Mouse (Mus musculus) spleen, postnatal 4 days (tissue): Measurements from ENCODE around the gene Cttn.

Experiments used
- DNase-seq, 2 experiments: peaks; one replicate each; pipeline ENCODE4 v3.0.0; 2022; ENCODE audit warnings: low spot score in 2 of 2

The Cttn gene

DNA sequence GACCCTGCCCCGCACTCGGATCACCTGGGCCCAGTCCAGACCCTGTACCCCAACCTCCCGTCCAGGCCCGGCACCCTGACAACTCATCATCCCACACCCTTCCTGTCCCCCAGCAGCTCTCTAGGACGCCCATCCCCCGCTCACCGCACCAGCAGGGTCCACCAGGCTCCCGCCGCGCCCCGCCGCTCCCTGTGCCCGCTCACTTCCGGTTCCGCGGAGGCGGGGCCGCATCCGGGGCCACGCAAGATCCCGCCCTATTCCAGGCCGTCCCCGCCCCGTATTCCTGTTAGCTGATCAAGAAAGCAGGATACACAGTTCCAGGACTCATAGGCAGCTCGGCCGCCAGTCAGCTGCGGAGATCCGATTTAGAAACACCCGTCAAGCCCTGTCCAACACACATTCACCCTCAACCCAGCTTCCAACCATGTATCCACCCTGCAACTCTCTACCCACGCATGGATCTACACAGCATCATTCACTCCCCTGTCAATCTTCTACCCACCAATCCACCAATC is at the start of gene Cttn:
TSS of gene Cttn (minus strand) at position 465 of the 515 bp plus-strand sequence.
- DNase-seq = peak; percentile 64 to 77

DNA sequence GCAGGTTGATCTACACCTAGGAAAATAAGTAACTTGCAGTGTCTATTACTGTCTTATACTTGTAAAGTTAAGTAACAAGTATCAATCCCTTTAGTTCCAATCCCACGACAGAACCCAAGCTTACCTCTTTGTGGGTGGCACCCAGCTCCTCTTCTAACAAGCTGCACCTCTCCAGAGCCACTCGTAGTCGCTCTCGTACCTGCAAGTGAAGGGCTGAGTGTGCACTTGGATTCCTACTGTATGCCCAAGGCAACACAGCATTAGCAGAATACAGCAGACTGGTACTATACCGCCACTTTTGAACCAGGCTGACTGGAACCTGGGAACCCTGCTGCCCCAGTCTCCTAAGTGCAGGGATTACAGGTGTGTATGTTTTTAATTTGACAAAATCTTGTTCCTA is 49.0 kb upstream of the Cttn start:
- no peak for DNase-seq

DNA sequence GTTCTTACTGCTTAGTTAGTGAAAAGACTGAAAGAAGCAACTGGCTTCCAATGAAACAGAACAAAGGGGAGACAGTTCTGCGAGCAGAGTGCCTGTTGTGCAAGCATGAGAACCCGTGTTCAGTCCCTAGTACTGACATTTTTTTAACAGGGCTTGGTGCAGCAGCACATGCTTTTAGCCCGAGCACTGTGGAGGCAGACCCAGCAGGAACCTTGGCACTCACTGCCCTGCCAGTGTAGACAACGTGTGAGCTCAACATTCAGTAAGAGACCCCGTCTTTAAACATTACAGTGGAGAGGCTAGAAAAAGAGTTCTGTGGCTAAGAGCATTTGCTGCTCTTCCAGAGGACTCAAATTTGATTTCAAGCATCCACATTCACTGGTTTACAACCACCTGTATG is 45.9 kb upstream of the Cttn start:
- DNase-seq = no peak

DNA sequence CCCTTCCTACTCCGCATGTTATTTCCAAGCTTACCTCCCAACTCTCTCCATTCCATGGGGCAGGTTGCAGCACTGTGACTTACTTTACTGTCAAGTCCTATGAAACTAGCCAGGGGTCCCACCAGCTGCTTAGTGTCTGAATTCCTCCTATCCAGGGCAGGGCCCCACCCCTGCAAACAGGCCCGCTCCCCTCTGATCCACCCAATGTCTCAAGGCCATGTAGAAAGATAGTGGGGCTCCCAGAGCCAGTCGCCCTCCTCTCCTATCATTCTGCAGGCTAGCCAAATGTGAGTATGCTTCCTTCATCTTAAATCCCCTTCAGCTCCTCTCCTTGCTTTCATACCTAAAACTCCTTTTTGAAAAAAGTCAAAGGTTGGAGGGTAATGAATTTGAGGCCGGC is 38.3 kb upstream of the Cttn start:
- DNase-seq = no peak

DNA sequence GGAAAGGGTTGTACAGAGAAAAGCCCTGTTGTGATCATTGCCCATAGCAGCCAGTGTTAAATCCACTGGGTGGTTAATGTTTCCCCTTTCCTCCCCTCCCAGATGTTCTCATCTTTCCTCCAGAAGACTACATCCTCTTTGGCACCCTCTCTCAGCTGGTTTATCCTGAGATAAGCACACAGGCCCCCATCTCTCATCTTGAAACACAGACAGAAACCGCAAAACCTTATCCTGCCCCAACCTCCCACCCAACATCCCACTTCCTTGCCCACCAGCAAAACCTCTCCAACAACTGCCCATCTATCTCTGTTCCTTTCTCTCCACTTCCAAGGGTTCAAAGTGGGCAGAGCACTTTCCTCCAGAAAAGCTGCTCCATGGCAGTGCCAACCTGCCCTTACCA is 36.0 kb upstream of the Cttn start:
- no peak for DNase-seq

DNA sequence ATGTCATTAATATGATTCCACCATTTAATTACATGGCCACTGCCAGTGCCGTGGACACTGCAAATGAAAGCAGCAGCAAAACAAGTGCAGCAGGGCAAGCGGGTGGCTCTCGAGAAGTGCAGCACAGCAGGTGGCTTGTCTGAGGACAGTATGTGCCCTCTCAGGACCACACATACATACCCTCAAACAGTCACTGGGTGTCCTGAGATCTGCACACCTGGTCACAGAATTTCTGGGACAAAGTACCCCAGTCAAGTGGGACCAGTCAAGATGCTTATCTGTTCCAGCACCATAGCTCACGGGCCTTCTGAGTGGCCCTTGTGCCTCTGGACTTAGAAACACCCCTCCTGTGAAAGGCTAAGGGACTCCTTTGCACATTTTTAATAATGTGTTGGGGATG is 33.1 kb upstream of the Cttn start:
- DNase-seq = no peak

DNA sequence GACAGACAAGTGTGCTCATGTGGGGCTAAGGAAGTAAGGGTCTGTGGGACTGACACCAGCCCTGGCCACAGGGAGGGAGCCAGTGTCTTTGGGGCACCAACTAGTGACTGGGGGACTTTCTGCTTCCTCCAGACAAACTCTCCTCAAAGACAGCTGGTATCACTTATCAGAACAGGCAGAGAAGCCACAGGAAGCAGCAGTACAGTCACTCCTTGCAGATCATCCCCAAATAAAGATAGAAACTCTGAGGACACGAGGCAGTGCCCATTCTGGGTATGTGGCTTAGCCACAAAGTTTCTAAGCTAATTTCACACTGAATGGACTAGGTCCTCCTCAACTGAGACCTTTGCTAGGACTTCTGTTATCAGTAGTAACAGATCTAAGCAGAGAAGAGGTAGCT is 22.1 kb upstream of the Cttn start:
- DNase-seq = no peak

DNA sequence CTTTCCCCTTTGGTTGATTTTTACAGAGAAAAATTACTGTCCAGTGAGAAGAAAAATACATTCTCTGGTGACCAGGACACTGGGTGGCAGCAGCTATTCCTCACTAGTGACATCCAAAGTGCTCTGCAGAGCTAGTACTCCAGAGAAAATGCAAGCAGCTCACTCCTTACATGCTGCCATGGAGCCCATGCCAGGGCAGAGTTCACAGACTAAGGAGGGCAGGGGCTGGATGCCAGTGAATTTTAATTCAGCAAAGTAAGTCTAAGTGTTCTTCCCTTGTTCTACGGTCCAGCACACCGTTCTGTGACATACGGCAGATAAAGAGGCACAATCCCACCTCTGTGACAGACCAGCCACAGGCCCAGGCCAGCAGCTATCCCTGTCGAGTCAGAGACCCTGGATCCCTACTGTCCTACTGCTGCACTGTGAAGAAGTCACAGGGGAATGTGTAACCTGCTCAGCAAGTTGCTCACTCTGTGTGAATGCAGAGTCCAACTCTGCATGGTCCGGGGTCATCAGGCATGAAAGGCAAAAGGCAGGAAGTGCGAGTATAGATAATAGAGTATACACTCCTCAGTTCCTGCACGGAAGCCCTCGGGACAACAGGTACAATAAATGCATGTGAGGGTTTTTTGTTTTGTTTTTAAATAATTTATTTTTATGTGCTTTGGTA is 19.5 kb upstream of the Cttn start:
- DNase-seq = no peak

DNA sequence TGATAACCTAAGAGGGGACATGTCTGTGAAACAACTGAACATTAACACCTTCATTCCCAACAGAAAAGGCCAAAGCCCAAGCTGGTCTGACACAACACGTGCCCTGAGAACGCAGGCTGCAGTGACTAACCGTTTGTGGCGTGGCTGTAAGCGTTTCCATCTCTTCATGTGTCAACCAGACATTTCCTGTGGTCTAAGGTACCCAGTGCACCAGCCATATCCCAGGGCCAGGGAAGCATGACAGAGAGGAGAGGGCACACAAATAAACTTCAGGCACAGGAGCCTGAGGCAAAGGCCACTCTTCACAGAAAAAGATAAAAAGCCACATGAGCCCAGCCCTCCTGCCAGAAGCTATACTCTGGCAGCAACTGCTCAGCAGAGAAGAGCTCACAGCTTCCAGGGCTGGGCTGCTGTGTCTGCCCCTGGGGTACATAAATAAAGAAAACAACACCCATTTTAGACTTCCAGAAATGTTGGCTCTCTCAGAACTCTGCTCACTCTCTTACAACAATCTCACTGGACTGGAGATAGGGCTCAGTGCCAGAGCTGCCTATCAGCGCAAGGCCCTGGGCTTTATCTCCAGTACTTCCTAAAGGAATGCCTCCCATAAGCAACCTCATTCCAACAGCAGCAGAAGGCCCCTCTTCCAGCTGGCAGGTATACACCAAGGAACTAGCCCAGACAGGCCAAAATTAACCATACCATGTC is 18.4 kb upstream of the Cttn start:
- no peak for DNase-seq

DNA sequence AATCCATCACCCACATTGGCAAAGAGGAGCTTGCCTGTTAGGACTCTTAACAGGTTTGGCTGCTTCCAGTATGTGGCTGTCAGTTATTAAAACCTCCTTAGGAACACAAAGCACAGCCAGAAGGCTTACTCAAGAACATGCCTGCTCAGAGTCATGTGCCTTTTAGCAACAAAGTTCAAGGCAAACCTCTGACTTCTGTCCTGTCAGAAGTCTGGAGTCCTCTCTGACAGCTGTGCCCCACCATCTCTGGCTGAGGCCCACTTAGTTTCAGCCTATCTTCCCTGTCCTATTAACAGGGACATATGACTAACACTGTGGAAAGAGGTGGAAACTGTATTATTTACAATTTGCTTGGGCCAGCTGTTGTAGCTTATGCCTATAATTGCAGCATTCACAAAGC is 9.5 kb upstream of the Cttn start:
- DNase-seq = no peak

DNA sequence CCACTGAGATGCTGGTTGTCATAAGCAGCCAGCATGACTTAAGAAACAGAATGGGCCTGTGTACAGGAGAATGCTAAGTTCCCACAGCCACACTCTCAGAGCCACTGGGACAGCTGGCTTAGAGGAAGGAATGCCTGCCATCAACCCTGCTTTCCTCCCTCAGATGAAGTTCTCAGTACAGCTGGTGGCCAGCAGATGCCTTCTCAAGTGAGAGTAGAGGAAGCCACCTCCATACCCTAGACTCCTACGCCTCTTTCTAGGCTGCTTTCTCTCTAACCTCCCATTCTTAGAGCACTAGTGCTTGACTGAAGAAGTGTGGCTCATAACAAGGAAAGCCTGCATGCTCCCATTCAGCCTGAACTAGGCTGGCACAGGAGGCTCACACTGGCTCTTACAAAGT is 8.8 kb upstream of the Cttn start:
- DNase-seq = no peak

DNA sequence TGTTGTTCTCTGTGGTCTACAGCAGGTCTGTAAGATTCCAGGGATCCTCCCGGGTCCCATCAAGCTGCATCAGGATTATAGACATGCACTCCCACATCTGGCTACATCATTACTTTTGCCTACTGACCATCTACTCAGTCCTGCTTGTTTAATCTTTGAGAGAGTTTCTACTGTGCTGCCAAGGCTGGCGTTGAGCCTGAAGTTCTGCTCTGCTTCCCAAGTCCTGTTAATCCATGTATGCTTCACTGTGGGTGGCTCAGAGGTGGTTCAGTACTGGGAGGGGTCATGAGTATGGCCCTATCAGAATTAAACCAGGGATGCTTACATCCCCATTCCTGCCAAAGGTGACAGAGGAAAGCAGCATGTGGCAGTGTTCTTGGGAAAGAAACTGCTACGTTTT is 4.9 kb upstream of the Cttn start:
- no peak for DNase-seq

DNA sequence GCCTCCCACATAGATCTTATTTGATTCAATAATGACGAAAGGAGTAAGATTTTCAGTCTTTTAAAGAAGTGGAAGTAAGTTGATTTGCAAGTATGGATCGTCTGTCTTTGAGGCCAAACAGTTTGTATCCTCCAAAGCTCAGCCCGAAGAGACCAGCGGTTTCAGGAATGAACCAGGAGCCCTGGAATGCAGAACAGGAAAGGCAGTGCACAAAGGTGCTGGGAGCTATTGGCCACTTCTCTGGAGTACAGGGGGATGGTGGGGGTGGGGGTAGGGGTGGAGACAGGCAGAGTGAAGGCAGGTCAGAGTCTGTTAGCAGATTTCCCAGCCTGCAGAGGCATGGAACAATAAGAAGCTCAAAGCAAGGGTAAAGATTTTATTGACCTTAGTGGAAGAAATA is 2.7 kb upstream of the Cttn start:
- DNase-seq = no peak

DNA sequence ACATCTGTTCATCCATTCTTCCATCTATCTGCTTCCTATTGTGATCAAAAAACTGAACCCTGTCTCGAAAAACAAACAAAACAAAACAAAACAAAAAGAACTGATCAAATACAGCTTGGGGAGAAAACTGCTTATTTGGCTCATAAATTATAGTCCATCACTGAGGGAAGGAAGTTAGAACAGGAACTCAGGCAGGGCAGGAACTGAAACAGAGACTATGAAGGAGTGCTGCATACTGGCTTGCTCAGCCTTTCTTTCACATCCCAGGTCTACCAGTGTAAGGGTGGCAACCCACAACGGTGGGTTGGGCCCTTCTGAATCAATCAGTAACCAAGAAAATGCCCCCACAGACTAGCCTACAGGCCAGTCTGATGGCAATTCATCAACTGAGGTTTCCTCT is 294 bp upstream of the Cttn start:
- no peak for DNase-seq

DNA sequence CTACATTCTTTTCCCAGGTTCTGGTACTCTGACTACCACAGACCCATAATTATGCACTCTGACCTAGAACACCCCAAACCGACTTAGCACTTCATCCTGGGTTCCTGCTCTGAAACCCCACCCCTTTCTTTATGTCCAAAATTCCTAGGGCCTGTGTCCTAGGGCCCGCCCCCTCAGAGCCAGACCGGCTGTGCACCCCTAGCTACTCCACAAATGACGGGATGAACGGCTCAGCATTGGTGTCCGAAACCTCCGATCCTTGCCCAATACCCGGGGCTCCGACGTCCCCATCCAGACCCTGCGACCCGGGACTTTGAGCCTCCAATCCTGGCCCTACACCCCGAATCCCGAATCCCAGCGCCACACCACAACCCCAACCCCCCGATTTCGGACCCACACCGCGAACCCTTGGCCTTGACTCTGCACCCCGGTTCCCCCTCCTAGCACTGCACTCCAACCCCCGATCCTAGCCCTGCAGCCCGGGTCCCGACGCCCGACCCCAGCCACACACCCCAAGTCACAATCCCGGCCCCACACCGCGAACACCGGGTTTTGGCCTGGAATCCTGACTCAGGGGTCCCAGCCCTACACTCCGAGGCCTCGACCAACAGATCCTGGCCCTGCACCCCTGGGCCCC is 783 bp downstream of the Cttn start:
- no peak for DNase-seq

DNA sequence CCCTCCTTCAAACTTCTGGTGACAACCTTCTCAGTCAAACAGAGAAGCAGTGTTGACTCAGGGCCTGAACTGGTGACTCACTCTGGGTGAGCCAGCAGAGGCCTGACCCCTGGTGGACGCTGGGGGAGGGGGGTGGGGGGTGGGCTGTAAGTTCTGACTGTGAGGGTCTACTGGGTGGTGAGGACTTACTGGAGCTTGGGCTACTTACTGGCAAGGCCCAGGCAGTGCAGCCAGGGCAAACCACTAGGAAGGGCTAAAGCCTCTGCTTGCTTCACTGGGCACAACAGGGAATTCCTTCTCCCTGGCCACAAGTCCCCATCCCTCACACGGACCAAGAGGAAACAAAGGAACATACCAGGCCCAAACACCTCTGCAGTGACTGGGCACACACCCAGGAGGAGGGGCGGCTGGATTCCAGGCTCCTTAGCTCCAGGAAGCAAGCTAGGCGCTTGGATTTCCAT is 1.6 kb downstream of the Cttn start:
- DNase-seq = no peak

DNA sequence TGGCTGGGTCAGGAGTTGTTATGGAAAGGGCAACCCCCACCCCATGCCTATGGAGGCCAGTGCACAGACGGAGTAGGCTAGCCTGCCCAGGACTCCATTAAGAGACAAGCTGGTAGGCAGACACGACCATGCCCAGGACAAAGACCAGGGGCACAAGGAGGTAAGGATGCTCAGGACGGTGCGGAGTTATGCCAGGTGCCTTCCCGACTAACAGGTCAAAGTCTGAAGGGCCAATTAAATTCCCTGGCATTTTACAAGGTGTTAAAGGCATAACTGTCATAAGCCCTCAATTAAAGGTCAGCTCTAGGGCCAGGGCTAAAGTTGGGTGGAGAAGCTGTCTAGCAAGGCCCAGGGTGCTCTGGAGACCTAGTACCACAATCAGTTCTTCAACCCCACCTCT is 2.1 kb downstream of the Cttn start:
- no peak for DNase-seq

DNA sequence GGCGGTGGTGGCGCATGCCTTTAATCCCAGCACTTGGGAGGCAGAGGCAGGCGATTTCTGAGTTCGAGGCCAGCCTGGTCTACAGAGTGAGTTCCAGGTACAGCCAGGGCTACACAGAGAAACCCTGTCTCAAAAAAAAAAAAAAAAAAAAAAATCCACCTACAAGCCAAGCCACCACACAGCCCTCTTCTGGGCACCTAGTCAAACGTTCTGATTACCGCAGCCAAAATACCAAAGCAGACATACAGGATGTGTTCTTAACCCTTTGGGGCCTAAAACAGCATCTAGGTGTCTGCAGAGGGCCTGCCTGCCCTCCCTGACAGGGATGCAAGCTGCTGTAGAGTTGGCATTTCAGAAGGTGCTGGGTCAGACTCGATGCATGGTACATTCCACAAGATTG is 8.2 kb downstream of the Cttn start:
- no peak for DNase-seq

DNA sequence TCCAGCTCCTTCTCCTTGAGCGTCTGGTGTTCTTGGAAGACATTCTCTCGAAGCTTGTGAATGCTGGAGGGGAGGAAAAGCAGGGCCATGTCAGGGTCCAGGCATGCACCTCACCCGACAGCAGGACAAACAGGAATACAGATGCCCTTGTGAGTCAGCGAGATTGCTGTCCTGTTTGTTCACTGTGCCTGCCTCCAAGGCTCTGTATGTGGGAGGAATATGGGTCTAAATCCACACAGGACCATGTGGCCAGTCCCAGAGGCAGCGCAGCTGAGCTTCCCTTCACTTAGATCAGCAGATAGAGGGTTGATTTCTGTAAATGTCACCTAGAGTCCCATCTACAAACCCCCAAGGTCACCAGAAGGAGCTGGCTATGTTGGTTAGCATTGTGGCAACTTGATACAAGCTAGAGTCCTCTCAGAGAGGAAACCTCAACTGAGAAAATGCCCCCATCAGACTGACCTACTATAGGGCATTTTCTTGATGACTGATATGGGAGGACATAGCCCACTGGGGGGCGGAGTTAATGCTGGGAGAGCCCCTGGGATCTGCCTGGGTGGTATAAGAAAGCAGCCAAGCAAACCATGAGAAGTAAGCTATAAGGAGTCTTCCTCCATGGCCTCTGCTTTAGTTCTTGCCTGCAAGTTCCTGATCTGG is 9.4 kb downstream of the Cttn start:
- DNase-seq = no peak

DNA sequence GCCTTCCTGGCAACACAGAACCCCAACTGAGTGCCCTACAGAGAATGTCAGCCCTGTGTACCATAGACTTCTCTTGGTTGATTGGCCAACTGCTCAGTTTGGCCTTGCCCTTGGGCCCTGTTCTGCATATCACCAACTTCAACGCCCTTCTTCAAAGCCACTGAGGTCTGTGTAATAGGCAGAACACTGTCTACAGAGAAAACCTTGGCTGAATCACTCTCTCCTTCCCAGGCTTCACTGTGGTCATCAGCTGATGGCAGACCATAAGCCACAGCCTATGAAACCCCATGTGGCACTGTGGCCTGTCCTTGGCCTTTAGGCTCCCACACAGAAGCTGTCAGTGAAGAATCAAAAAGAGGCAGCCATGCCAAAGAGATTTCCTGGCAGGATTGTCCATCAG is 11.9 kb downstream of the Cttn start:
- DNase-seq = no peak

DNA sequence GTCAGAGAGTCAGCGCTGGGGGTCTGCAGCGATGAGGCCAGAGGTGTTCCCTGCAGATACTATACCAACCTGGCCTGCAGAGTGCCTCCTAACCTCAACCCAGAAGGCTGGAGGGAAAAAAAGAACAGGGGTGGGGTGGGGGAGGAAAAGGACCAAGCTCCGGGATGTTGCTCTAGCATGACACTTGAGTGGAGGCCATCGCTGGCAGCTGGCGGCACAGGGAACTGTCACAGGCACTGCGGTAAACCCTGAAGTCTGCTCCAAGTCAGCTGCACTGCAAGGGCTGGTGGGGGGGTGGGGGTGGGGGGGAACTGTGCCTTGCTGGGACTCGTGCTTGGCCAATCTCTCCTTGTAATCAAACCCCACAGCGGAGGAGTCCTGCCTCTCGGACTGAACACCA is 20.1 kb downstream of the Cttn start:
- DNase-seq = no peak
